Mouse (Mus musculus): ENCODE measurements around the gene Rab3a. TPM values are rescaled to one million over a fixed set of nuclear protein-coding genes. Genes with fewer than 3 reads are reported as not detected.

The Rab3a gene
- polyA plus RNA-seq, 1 experiment from 2014 or later = 16.2 TPM

Small RNAs within 50 kb of the gene (microRNA-seq; reads per million reads assigned to microRNA genes)
- 1.2 reads per million, percentile 16 among the genes with 10 or more reads in this experiment for gene Mir7240 (ENCODE audit: borderline number of aligned reads)

Other genes starting within 250 kb of the Rab3a start
- gene Rex1bd, start 247.9 kb upstream of the Rab3a start, polyA plus RNA-seq (2014; fragmentation: Nextera tagmentation; extraction: Ambion mirVana) = 109 and 124 TPM in 2 replicates
- gene Uba52, start 243.9 kb upstream of the Rab3a start, polyA plus RNA-seq (2014; fragmentation: Nextera tagmentation; extraction: Ambion mirVana) = 798 and 827 TPM in 2 replicates
- 202 and 212 TPM in 2 replicates for gene Fkbp8, start 227.0 kb upstream of the Rab3a start, polyA plus RNA-seq (2014; fragmentation: Nextera tagmentation; extraction: Ambion mirVana)
- 67.3 and 68.1 TPM in 2 replicates for gene Kxd1, start 226.7 kb upstream of the Rab3a start, polyA plus RNA-seq (2014; fragmentation: Nextera tagmentation; extraction: Ambion mirVana)
- 14.1 and 14.7 TPM in 2 replicates for gene Ell, start 215.2 kb upstream of the Rab3a start, polyA plus RNA-seq (2014; fragmentation: Nextera tagmentation; extraction: Ambion mirVana)
- 86.0 and 95.3 TPM in 2 replicates for gene Isyna1, start 160.3 kb upstream of the Rab3a start, polyA plus RNA-seq (2014; fragmentation: Nextera tagmentation; extraction: Ambion mirVana)
- gene Ssbp4, start 145.8 kb upstream of the Rab3a start, polyA plus RNA-seq (2014; fragmentation: Nextera tagmentation; extraction: Ambion mirVana) = 72.5 and 78.9 TPM in 2 replicates
- 0.19 and 0.59 TPM in 2 replicates for gene Lrrc25, start 138.5 kb upstream of the Rab3a start, polyA plus RNA-seq (2014; fragmentation: Nextera tagmentation; extraction: Ambion mirVana)
- gene Gdf15, start 122.2 kb upstream of the Rab3a start, polyA plus RNA-seq (2014; fragmentation: Nextera tagmentation; extraction: Ambion mirVana) = 0.26 and 0.37 TPM in 2 replicates
- gene Pgpep1, start 94.3 kb upstream of the Rab3a start, polyA plus RNA-seq (2014; fragmentation: Nextera tagmentation; extraction: Ambion mirVana) = 38.9 and 41.6 TPM in 2 replicates
- 296 and 308 TPM in 2 replicates for gene Lsm4, start 81.4 kb upstream of the Rab3a start, polyA plus RNA-seq (2014; fragmentation: Nextera tagmentation; extraction: Ambion mirVana)
- 97.8 and 102 TPM in 2 replicates for gene Jund, start 55.7 kb upstream of the Rab3a start, polyA plus RNA-seq (2014; fragmentation: Nextera tagmentation; extraction: Ambion mirVana)
- gene Iqcn, start 51.2 kb upstream of the Rab3a start, polyA plus RNA-seq (2014; fragmentation: Nextera tagmentation; extraction: Ambion mirVana) = not detected in 2 replicates
- gene Gm3336, start 36.1 kb upstream of the Rab3a start, polyA plus RNA-seq (2014; fragmentation: Nextera tagmentation; extraction: Ambion mirVana) = not detected in 2 replicates
- not detected in 2 replicates for gene Pde4c, start 31.0 kb upstream of the Rab3a start, polyA plus RNA-seq (2014; fragmentation: Nextera tagmentation; extraction: Ambion mirVana)
- 42.5 and 42.6 TPM in 2 replicates for gene Mpv17l2, start 6.3 kb downstream of the Rab3a start, polyA plus RNA-seq (2014; fragmentation: Nextera tagmentation; extraction: Ambion mirVana)
- 21.5 and 23.1 TPM in 2 replicates for gene Pik3r2, start 22.0 kb downstream of the Rab3a start, polyA plus RNA-seq (2014; fragmentation: Nextera tagmentation; extraction: Ambion mirVana)
- 7.8 and 8.5 TPM in 2 replicates for gene Mast3, start 50.4 kb downstream of the Rab3a start, polyA plus RNA-seq (2014; fragmentation: Nextera tagmentation; extraction: Ambion mirVana)
- 0.07 TPM in 1 of 2 replicates, not detected in the other for gene Il12rb1, start 53.8 kb downstream of the Rab3a start, polyA plus RNA-seq (2014; fragmentation: Nextera tagmentation; extraction: Ambion mirVana)
- 2.4 and 3.2 TPM in 2 replicates for gene Arrdc2, start 85.0 kb downstream of the Rab3a start, polyA plus RNA-seq (2014; fragmentation: Nextera tagmentation; extraction: Ambion mirVana)
- gene Kcnn1, start 108.6 kb downstream of the Rab3a start, polyA plus RNA-seq (2014; fragmentation: Nextera tagmentation; extraction: Ambion mirVana) = 0.55 and 1.1 TPM in 2 replicates
- gene Ccdc124, start 119.3 kb downstream of the Rab3a start, polyA plus RNA-seq (2014; fragmentation: Nextera tagmentation; extraction: Ambion mirVana) = 102 and 109 TPM in 2 replicates
- gene Slc5a5, start 138.1 kb downstream of the Rab3a start, polyA plus RNA-seq (2014; fragmentation: Nextera tagmentation; extraction: Ambion mirVana) = 0.06 TPM in 1 of 2 replicates, not detected in the other
- gene Rpl18a, start 142.7 kb downstream of the Rab3a start, polyA plus RNA-seq (2014; fragmentation: Nextera tagmentation; extraction: Ambion mirVana) = 2,782 and 3,146 TPM in 2 replicates
- 26.0 and 31.1 TPM in 2 replicates for gene Map1s, start 151.3 kb downstream of the Rab3a start, polyA plus RNA-seq (2014; fragmentation: Nextera tagmentation; extraction: Ambion mirVana)